Mouse (Mus musculus): ENCODE results near the gene Vmn1r204.
"Not testable (repeated sequence)": the region's sequence is repeated elsewhere in the genome, so short reads cannot be mapped to it uniquely, and the experiment has no call there.

Vmn1r204 gene

DNA sequence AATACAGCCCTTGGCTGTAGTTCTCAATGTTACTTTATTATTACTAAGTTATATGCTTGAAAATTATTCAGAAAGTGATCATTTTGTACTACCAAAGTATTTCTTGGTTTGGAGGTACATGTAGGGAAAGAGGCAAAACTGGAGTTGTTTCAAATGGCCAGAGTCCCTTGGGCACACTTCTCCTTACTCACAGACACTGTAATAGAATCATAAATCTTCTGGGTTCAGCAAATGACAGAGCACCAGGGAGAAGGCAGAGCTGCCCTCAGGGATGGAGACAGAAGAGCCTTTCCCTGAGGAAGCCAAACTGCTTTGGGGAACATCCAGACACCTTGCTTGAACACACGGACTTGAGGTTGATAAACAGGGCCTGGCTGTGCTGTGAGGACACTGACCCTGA lies at the start of gene Vmn1r204:
Gene Vmn1r204 (plus strand): TSS at position 301 of the 400 bp plus-strand sequence.
- in situ Hi-C loops (cut with MboI, MseI): not testable (repeated sequence)

DNA sequence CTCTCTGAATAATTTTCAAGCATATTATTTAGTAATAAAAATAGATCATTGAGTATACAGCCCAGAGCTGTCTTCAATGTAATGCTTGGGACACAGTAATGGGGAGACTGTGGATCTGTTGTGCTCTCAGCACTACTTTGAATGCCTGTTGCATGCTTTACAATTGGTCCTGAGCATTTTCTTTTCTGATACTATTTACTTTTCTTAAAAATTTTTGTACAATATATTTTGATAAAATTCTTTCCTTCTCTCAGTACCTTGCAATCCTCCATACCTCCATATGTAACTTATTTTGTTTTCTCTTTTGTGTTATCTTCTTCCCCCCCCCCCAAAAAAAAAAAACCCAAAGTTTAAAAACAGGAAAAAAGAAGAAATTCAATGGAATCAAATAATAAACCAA lies 47.7 kb upstream of the Vmn1r204 start, which contains the start of gene Vmn1r202:
Gene Vmn1r202 (minus strand): TSS at position 101 of the 400 bp plus-strand sequence.
- in situ Hi-C loops (cut with MboI, MseI): no loop called here

DNA sequence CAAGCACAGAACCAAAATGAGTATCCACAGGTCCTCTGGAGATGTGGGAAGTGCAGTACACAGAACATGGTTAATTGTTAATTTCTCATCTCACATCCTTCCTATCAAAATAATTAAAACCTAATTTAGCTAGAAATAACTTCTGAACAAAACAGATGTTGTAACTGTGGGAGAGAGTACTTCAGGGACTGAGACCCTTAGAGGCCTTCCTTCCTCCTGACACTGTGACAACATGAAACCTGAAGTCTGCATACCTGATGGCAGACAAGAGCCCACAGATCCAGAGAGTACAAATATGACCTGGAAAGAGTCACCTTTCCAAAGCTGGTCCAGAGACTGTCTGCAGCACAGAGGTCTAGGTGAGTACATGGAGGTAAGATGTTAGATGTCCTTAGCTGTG lies 35.2 kb upstream of the Vmn1r204 start, which contains the start of gene Vmn1r203:
Gene Vmn1r203 (plus strand): TSS at position 301 of the 400 bp plus-strand sequence.
- in situ Hi-C loops (cut with MboI, MseI): no loop called here

DNA sequence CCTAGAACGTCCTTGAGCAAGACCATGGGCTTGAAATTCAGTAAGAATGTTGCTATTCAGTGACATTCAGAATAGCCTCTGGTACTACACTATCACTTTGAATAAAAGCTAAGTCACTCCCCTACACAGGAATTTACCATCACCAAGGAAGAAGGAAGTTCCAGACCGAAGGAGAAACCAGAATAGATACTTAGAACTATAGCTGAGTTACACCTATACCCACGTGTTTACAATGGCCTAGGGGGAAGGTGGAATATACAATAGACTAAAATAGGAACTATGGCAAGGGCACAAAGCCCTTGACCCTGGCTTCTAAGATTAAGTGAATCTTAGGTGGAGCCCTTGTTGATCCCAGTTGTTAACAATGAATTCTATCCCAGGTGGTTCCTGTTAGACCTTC lies 21.9 kb downstream of the Vmn1r204 start:
- in situ Hi-C loops (cut with MboI, MseI): not testable (repeated sequence)

DNA sequence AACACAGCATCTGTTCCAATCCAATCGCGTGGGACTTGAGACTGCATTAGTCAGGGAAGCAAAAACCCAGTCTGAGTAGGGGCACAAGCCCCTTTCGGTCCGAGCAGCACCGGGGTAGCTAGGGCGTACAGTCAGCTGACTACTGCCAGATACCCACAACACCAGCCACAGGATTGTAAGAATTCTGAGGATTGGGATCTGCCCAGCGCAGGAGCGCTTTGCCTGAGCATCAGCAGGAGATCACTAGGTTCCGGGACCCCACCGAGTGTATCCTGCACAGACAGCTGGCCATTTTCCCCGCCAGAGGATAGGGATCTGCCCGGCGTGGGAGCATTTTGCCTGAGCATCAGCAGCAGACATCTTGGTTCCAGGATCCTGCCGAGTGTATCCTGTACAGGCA lies 30.3 kb downstream of the Vmn1r204 start:
- in situ Hi-C loops (cut with MboI, MseI): not testable (repeated sequence)

DNA sequence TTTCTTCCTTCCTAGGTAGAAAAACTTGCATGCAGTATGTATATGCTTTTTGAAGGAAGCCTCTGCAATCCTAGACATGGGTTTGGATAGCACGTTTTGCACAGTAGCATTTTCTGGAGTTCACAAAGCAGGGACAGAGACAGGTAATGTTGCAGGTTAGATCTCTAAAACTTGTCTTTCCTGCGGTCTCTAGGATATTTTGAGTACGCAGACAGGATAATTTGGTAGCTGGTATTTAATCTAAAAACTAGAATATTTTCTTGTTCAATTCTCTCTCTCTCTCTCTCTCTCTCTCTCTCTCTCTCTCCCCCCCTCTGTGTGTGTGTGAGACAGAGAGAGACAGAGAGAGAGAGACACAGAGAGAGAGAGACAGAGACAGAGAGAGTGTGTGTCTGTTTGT lies 39.9 kb downstream of the Vmn1r204 start, which contains the start of gene Vmn1r205:
Gene Vmn1r205 (minus strand): TSS at position 101 of the 400 bp plus-strand sequence.
- in situ Hi-C loops (cut with MboI, MseI): no loop called here

All from T-helper 1 cell (primary cell).